Mouse (Mus musculus): Measurements from ENCODE around the gene Ush1g. TPM values are rescaled to one million over a fixed set of nuclear protein-coding genes. Genes with fewer than 3 reads are reported as not detected.

Gene Ush1g
- total and polyA plus RNA-seq, 3 experiments: not detected

DNA sequence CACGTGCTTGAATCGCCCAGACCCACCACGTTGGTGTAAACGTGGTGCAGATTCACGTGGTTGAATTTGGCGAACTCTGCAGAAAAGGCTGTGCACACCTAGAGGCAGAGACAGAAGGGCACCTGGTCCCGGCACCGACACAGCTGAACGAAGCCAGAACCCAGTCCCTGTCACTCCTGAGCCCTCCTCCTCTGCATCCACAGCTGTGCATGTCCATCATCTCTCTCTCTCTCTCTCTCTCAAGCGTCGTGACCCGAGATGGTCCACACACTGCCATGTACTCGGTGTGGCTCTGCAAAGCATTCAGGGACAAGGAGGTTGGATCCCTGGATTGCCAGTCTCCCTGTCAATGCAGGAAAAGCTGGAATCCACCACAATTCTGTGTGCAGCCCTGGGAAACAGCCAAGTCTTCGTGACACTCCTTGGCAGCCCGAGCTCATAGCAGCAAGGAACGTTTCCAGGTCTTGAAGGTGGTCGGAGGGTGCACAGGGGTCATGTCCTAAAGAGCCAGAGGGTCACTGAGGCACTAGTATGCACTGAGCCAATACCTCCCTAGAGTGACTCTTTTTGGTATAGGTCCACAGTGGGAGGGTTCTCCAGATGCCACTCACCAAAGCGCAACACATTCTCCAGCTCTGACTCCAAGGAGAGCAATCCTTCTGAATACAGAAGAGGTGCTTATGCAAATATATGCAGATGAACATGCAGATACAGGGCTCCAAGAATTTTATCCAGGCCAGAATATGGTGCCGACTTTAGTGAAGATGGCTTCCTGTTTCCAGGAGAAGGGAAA, 35.4 kb downstream of the Ush1g start:
- H3K9ac ChIP-seq (ENCODE audit: control insufficient read depth, low read depth, low read length, poor library complexity, severe bottlenecking): no peak overlapping the region
- H3K4me3 ChIP-seq (ENCODE audit: control insufficient read depth in 1 of 2, insufficient read depth in 1 of 2, low read depth in 2 of 2, low read length in 2 of 2): no peak overlapping the region
- no peaks in the 10 kb centered on the region for H3K36me3 ChIP-seq (ENCODE audit: control insufficient read depth in 1 of 2, insufficient read depth in 2 of 2, low read length in 2 of 2)
- TF ChIP-seq E2F4 (IDR thresholded peaks at IDR 0.05; ENCODE audit: borderline replicate concordance, low read depth, low read length) (no peak), TAL1 (IDR thresholded peaks at IDR 0.05; ENCODE audit: low read length) (no peak)
- no peaks in the 10 kb centered on the region for H3K9me3 ChIP-seq (replicated peaks; ENCODE audit: insufficient read depth, low read length)
- H3K27me3 ChIP-seq (ENCODE audit: control insufficient read depth in 1 of 2, insufficient read depth in 2 of 2, low read length in 2 of 2): no peaks in the 10 kb centered on the region
- no peak for DNase-seq (ENCODE audit: low read depth, low spot score)
- no peak overlapping the region for H3K27ac ChIP-seq (ENCODE audit: control insufficient read depth, low read depth, low read length)
- H3K4me1 ChIP-seq (ENCODE audit: control insufficient read depth in 1 of 2, insufficient read depth in 2 of 2, low read length in 2 of 2): no peaks in the 10 kb centered on the region
- no peaks in the 10 kb centered on the region for H3K79me2 ChIP-seq (ENCODE audit: control insufficient read depth, insufficient read depth, low read length, poor library complexity)

DNA sequence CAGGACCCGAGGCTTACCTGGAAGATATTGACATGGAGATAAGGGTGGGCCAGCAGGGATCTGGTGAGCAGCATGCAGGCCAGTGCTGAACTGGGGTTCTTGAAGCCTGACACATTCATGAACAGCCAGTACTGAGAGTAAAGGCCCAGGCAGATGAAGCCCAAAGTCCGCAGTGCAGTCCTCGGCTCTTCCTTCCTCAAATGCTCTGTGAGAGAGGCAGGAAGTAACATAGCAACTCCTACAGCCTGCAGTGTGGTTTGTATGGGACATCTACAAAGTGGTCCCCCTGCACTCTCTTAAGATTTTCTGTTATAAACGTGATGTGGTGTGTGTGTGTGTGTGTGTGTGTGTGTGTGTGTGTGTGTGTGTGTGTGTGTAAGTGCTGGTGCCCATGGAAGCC, 36.6 kb downstream of the Ush1g start:
- Histone ChIP-seq H3K4me3 (ENCODE audit: control insufficient read depth in 1 of 2, insufficient read depth in 1 of 2, low read depth in 2 of 2, low read length in 2 of 2) (no peak overlapping the region), H3K27me3 (ENCODE audit: control insufficient read depth in 1 of 2, insufficient read depth in 2 of 2, low read length in 2 of 2) (no peaks in the 10 kb centered on the region), H3K79me2 (ENCODE audit: control insufficient read depth, insufficient read depth, low read length, poor library complexity) (no peaks in the 10 kb centered on the region), H3K9me3 (replicated peaks; ENCODE audit: insufficient read depth, low read length) (no peaks in the 10 kb centered on the region), H3K9ac (ENCODE audit: control insufficient read depth, low read depth, low read length, poor library complexity, severe bottlenecking) (no peak overlapping the region), H3K4me1 (ENCODE audit: control insufficient read depth in 1 of 2, insufficient read depth in 2 of 2, low read length in 2 of 2) (peaks cover 0 to 1% of the 10 kb centered on the region in 2 experiments; a peak in 2 of 4 replicates), H3K36me3 (ENCODE audit: control insufficient read depth in 1 of 2, insufficient read depth in 2 of 2, low read length in 2 of 2) (peaks cover 0 to 1% of the 10 kb centered on the region in 2 experiments; a peak in 1 of 4 replicates), H3K27ac (ENCODE audit: control insufficient read depth, low read depth, low read length) (no peak overlapping the region)
- no peak for TF ChIP-seq USF1 (IDR thresholded peaks at IDR 0.05; ENCODE audit: low read depth, low read length)
- no peak for DNase-seq (ENCODE audit: low read depth, low spot score)

DNA sequence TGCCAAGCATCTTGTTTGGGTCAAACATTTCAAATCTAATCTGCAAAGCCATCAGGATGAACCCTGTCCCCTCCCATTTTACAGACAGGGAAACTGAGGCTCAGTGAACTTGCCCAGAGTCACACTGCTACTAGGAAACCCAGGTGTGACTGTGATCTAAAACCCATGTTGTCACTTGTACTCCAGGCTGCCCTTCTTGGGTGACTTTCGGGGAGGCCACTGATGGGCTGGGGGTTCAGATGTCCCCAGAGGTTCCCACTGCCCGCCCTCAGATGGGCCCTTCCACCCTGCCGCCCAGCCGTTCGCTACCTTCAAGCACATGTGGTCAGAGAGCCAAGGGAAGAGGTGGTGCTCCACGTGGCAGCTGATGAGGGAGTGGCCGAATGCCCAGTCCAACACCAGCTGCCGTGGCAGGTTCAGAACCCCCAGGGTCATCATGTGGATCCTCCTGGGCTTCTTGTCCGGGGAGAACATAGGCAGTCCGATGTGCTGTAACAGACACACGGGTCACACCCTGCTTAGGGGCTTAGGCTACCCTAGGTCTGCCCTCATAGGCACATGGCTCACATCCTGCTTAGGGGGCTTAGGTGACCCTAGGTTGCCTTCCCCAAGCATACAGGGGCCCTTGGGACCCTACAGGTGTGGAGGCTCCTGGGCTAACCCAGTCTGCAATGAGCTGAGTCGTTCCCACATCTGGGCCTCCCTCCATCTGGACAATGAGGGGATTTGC, 37.8 kb downstream of the Ush1g start:
- H3K9ac ChIP-seq (ENCODE audit: control insufficient read depth, low read depth, low read length, poor library complexity, severe bottlenecking): no peak overlapping the region
- no peaks in the 10 kb centered on the region for H3K79me2 ChIP-seq (ENCODE audit: control insufficient read depth, insufficient read depth, low read length, poor library complexity)
- H3K27ac ChIP-seq (ENCODE audit: control insufficient read depth, low read depth, low read length): no peak overlapping the region
- H3K36me3 ChIP-seq (ENCODE audit: control insufficient read depth in 1 of 2, insufficient read depth in 2 of 2, low read length in 2 of 2): peaks cover 0 to 5% of the 10 kb centered on the region in 2 experiments; a peak in 2 of 4 replicates
- no peak overlapping the region for H3K4me3 ChIP-seq (ENCODE audit: control insufficient read depth in 1 of 2, insufficient read depth in 1 of 2, low read depth in 2 of 2, low read length in 2 of 2)
- peaks cover 4 to 6% of the 10 kb centered on the region in 2 experiments; a peak in 3 of 4 replicates for H3K4me1 ChIP-seq (ENCODE audit: control insufficient read depth in 1 of 2, insufficient read depth in 2 of 2, low read length in 2 of 2)
- H3K27me3 ChIP-seq (ENCODE audit: control insufficient read depth in 1 of 2, insufficient read depth in 2 of 2, low read length in 2 of 2): no peaks in the 10 kb centered on the region
- no peak for DNase-seq (ENCODE audit: low read depth, low spot score)
- TF ChIP-seq NRF1 (IDR thresholded peaks at IDR 0.05; ENCODE audit: insufficient read depth, low read depth, low read length, poor library complexity, severe bottlenecking) (no peak), TCF12 (IDR thresholded peaks at IDR 0.05; ENCODE audit: low read depth, low read length) (no peak), ETS1 (IDR thresholded peaks at IDR 0.05; ENCODE audit: low read depth, low read length) (no peak), MAX (IDR thresholded peaks at IDR 0.05; ENCODE audit: low read length) (no peak), ZNF384 (IDR thresholded peaks at IDR 0.05; ENCODE audit: low read depth, low read length) (no peak)
- no peaks in the 10 kb centered on the region for H3K9me3 ChIP-seq (replicated peaks; ENCODE audit: insufficient read depth, low read length)

All from MEL (cell line).